Mouse (Mus musculus): ENCODE measurements at regions not wholly inside any gene's neighbourhood (a gene's known extent, or its start where the extent isn't known, plus 50 kb on each side); places are given as distances from the start of the nearest gene placed in this dataset.

DNA sequence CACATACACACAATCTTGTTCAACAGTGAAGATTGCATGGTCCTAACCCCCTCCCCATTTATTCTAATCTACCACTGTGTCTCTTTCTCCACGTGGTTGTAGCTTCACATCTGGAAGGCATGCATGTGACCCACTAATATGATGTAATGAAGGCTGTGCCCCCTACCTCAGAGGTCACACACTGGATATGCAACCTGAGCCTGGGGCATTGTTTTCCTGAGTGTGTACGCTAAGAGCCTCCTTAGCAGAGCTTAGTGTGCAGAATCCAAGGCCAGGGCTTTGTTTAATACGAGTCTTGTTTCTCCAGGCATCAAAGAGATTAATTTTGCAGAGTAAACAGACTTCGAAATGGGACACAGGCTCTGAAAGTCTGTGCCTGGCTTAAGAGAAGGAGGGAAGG, 68.0 kb upstream of the Tnrc6c start:
- ATAC-seq (replicated peaks; ENCODE audit: low read depth, poor library complexity, severe bottlenecking) = no peak

DNA sequence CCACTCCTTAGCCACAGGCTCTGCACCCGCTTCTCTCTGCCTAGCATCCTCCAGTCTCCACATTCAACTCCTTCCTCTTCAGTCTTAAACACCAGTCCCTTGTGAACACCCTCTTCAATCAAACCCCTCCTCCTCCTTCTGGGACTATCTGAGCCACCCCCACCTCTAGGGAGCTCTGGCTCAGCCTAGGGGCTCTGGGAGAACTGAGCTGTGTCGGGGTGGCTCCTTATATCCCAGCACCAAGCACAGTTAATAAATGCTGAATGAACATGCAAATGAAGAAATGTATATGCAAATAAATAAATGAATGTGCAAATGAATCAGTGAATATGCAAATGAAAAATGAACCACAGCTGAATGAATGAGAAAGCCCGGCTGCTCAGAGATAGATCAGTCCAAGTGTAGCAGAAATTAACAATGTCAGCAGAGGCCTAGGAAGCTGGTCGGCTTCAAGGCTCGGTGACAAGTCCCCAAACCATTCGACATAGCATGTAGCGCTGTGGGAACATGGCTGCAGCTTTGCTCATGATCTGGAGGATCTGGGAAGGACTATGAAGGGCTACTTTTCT, 67.1 kb upstream of the Tnrc6c start:
- no peak for ATAC-seq (replicated peaks; ENCODE audit: low read depth, poor library complexity, severe bottlenecking)

DNA sequence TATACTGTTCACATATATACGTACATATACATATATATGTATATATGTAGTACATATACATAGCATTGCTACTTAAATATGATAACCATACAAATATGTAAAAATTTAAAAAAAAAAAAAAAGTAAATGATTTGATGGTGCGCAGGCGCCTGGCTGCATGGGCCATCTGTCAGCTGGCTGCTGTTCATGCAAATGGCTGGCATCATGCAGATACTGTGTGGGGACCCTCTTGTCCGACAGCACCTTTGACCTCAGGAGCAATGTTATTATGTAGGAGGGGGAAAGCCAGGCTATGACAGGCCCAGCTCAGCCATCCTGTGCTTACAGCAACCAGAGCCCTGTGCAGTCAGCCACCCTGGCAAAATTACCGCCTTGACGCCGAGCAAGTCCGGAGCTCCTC, 65.1 kb upstream of the Tnrc6c start:
- ATAC-seq (replicated peaks; ENCODE audit: low read depth, poor library complexity, severe bottlenecking) = no peak

DNA sequence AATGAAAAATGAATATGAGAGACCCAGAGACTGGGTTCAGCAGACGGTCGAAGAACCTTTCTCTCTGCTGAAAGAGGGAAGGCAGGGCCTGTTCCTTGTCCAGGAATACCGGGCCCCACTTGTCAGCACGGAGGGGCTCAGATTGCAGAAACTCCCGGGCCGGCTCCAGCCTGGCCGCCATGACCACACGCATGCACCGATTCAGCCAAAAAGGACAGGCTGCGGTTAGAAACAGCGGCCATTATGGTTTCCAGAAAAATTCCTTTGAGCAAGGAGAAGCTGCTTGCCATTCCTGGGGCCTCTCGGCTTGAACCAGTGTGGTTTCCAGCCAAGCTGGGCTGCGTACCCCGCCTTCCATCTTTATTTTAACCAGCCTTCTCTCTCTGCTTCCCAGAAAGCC, 64.7 kb upstream of the Tnrc6c start:
- no peak for ATAC-seq (replicated peaks; ENCODE audit: low read depth, poor library complexity, severe bottlenecking)

DNA sequence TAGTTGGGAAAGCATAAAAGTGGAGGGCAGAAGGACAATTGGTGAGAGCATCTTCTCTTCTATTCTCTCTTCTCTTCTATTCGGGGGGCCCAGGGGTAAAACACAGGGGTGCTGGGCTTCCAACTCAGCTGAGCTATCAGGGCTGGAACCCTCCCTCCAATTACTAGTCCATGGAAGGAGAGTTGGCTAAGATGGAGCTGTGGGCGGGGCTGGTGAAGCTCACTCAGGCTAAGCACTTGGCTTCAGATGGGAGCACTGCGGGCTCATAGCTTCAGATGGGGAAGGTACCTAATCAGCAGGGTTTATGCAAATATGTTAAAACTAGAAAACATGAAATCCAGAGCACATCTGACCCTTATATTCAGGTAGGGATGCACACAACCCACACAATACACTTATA, 61.5 kb upstream of the Tnrc6c start:
- no peak for ATAC-seq (replicated peaks; ENCODE audit: low read depth, poor library complexity, severe bottlenecking)

DNA sequence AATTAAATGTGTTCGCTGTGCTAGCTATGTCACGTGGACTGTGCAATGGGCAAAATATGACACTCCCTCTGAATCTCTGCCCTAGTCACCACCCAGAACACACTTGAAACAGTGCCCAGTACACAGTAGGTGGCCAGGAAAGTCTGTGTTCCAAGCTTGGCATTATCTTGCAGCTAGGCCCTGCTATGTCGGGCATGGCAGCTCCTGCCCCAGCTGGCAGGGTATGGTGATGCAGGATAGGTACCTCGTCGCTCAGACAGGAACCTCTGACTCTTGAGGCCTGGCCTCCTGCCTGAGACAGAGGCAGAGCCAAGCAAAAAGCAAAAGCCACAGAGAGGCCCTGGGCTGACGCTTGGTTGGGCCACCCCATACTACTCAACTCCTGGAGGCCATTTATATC, 57.9 kb upstream of the Tnrc6c start:
- ATAC-seq (replicated peaks; ENCODE audit: low read depth, poor library complexity, severe bottlenecking) = 0 out of 2 replicates have a peak, but pooled peaks have one; percentile 50

DNA sequence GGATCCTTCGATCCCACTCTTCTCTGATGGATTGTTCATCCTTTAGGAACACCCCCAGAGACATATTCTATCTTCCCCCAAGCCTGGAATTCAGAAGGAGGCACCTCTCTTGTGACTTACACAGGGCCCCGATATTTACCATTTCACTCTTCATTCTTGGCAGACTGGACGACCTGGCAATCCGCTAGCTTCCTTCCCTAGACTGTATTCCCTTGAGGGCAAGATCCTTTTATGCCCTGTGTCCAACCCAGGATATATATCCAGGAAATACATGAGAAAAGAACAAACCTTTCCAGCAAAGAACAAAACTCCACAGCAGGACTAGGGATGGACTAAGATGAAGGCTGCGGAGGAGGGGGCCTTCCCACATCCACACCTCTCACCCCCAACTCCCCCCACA, 56.3 kb upstream of the Tnrc6c start:
- ATAC-seq (replicated peaks; ENCODE audit: low read depth, poor library complexity, severe bottlenecking) = no peak

GRCm38 (mm10) chr11:117598170-117598583, 55.9 kb upstream of the Tnrc6c start:
- no peak for ATAC-seq (replicated peaks; ENCODE audit: low read depth, poor library complexity, severe bottlenecking)

- 0 out of 2 replicates have a peak, but pooled peaks have one; percentile 12 for ATAC-seq (replicated peaks; ENCODE audit: low read depth, poor library complexity, severe bottlenecking)
Observed at GRCm38 (mm10) chr11:117598610-117599009, 55.5 kb upstream of the Tnrc6c start.

DNA sequence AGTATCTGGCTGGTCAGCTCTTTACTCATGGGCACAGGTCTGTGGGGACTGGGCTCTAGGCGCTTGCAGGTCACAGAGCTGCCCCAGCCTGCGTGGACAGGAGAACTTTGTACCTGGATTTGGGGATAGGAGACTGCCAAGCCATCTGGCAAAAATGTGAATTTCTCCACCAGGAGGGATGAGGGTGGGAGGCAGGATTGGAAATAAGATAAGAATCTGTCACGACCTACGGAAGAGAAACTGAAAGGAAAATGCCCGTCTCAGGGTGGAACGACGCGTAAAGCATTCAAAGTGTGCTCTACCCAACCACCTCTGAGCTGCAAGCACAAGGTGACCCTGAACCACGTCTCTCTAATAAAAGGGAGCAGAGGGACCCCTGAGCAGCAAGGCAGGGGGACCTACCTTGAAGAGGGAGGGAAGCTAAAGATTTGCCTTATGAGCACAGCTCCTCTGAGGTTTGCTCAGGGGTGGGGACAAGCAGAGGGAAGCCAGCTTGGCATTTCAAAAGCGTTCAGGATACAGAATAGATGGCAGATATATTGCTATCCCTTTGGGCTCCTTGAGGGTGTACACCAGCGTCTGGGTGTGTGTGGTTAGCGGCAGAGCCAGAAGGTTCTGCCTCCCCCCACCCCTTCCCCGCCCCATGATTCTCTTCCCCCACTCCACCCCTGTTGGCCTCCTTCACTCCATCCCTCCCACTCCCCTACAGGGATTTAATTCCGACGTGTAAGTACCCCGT, 54.9 kb upstream of the Tnrc6c start:
- ATAC-seq (replicated peaks; ENCODE audit: low read depth, poor library complexity, severe bottlenecking) = peak; percentile 55

GRCm38 (mm10) chr11:117599788-117600263, 54.3 kb upstream of the Tnrc6c start:
- no peak for ATAC-seq (replicated peaks; ENCODE audit: low read depth, poor library complexity, severe bottlenecking)

DNA sequence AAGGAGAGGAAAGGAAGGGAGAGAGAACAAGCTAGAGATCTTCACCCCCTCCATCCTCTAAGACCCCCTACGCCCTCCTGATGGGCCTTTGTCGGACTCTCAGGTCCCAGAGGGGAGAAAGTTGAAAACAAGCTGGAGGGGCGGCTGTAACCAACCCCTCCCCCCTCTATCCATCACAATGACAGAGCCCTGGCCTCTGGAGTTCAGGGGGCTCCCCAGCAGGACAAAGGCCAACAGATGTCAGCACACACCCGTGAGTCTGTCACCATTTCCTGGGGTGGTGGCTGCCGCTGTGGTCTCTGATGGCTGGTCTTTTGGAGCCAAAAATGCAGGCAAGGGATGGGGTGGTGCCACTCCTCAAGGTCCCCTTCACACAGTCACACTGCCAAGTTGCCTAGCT, 52.9 kb upstream of the Tnrc6c start:
- ATAC-seq (replicated peaks; ENCODE audit: low read depth, poor library complexity, severe bottlenecking) = no peak

DNA sequence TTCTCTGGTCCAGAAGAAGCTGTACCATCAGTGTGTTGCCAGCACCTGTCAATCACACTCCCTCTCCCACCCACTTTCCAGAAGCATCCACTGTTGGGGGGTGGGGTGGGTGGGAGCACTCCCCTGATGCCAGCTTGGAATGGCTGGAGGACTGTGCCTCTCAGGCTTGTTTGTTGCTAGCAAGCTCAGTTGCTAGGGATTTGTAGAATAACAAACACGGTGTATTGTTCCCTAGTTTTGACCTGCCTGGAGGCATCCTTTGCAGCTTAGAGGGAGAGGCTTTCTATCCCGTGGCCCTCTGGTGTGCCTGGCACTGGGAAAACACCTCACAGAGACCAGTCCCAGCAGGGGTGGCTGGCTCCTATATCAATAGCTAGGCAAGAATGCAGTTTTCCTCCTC, 50.1 kb upstream of the Tnrc6c start:
- no peak for ATAC-seq (replicated peaks; ENCODE audit: low read depth, poor library complexity, severe bottlenecking)
